Mouse (Mus musculus): ENCODE measurements around the gene Matn3. TPM values are rescaled to one million over a fixed set of nuclear protein-coding genes. Genes with fewer than 3 reads are reported as not detected.
"Not testable (repeated sequence)": the region's sequence is repeated elsewhere in the genome, so short reads cannot be mapped to it uniquely, and the experiment has no call there.

The Matn3 gene
- polyA plus RNA-seq, 1 experiment from 2014 or later = 5.0 TPM

DNA sequence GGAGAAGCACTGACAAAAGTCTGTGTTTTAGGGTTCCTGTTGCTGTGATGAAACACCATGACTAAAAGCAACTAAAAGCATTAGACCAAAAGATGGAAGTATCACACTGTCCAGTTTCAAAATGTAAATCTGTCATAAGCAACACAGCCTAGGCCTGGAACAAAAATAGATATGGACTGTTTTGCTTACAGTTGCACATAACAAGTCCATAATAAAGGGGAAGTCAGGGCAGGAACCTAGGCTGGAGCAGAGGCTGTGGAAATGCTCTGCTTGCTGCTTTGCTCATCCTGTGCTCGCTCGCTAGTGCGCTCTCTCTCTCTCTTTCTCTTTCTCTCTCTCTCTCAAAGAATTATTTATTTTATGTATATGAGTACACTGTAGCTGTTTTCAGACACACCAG, 20.1 kb upstream of the Matn3 start:
- H3K9ac ChIP-seq (ENCODE audit: low read length) = no peak overlapping the region
- ATAC-seq (ENCODE audit: insufficient number of reproducible peaks, low FRiP score, low TSS enrichment, low read depth) (no peak), DNase-seq (ENCODE audit: low spot score) (no peak)
- 98% methylated on average over 3 of the region's 3 CpGs for WGBS
- no peak overlapping the region for H3K4me3 ChIP-seq (ENCODE audit: low read depth, low read length)
- H3K4me2 ChIP-seq (ENCODE audit: low read depth, severe bottlenecking) = no peak overlapping the region
- H3K27me3 ChIP-seq (ENCODE audit: control insufficient read depth, insufficient read depth, low read length) = no peaks in the 10 kb centered on the region
- H3K9me3 ChIP-seq (ENCODE audit: control insufficient read depth, low read length) = no peaks in the 10 kb centered on the region
- H3K4me1 ChIP-seq (ENCODE audit: control insufficient read depth, insufficient read depth, low read length) = peaks cover 19% of the 10 kb centered on the region
- H3K36me3 ChIP-seq (ENCODE audit: control insufficient read depth, insufficient read depth, low read length) = peaks cover 7% of the 10 kb centered on the region; the same call in 1 of the 2 replicates
- H3K27ac ChIP-seq (replicated peaks; ENCODE audit: low read depth, low read length) = no peak overlapping the region

DNA sequence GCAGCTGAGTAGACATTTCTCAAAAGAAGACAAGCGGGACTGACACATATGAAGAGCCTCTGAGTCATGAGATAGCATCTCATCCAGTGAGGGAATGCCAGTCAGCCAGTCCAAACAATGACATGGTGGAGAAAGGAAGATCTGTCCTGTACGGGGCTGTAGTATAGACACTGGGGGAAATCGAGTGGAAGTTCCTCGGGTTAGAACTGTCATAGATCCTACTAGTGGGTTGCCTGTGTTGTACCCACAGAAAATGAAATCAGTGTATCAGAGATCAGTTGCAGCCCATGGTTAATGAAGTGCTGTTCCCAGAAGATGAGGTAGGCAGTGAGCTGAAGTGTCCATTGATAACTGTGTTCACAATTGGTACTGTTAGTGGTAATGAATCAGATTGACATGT, 19.0 kb upstream of the Matn3 start:
- Histone ChIP-seq H3K9me3 (ENCODE audit: control insufficient read depth, low read length) (no peaks in the 10 kb centered on the region), H3K36me3 (ENCODE audit: control insufficient read depth, insufficient read depth, low read length) (peaks cover 8% of the 10 kb centered on the region; the same call in 1 of the 2 replicates), H3K4me1 (ENCODE audit: control insufficient read depth, insufficient read depth, low read length) (peaks cover 11% of the 10 kb centered on the region), H3K4me3 (ENCODE audit: low read depth, low read length) (no peak overlapping the region), H3K4me2 (ENCODE audit: low read depth, severe bottlenecking) (no peak overlapping the region), H3K9ac (ENCODE audit: low read length) (no peak overlapping the region), H3K27ac (replicated peaks; ENCODE audit: low read depth, low read length) (no peak overlapping the region), H3K27me3 (ENCODE audit: control insufficient read depth, insufficient read depth, low read length) (no peaks in the 10 kb centered on the region)
- ATAC-seq (ENCODE audit: insufficient number of reproducible peaks, low FRiP score, low TSS enrichment, low read depth) (no peak), DNase-seq (ENCODE audit: low spot score) (no peak)
- 89% methylated on average over 4 of the region's 4 CpGs for WGBS

DNA sequence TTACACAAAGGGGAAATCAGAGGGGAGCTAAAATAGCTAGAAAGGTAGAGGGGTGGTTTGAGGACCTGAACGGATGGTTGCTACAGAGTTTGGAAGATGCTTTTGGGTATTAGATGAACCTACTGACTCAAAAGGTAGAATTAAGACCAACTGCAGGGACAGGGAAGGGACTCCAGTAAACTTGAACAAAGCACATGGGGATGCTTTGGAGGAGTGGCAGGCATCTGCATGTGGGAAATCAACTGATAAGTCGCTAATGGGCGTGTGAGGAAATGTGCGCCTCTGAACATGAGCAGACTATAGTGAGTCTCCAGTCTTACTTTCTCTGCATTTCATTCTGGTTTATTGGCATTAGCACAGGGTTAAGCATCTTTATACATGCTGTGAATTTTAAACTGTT, 16.6 kb upstream of the Matn3 start:
- 87% methylated on average over 4 of the region's 4 CpGs for WGBS
- Histone ChIP-seq H3K9me3 (ENCODE audit: control insufficient read depth, low read length) (no peaks in the 10 kb centered on the region), H3K36me3 (ENCODE audit: control insufficient read depth, insufficient read depth, low read length) (peaks cover 14% of the 10 kb centered on the region)

DNA sequence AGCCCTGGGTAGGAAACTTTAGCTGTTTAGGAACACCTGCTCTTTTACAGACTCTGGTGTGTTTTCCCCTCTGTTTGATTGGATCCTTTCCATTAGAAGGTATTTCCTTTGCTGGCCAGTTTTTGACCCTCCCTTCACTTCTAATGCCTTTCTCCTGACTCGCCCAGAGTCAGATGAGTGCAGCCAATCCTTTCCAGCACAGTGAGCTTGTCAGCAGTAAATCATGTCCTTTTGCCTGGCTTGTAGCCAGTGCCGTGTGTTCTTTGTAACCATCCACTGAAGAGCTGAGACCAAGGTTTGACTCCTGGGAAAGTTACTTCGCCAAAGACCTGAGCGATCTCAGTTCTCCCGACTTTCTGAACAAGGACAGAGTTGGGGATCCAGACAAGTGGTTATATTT, 12.4 kb upstream of the Matn3 start:
- no peak for ATAC-seq (ENCODE audit: insufficient number of reproducible peaks, low FRiP score, low TSS enrichment, low read depth)
- no peak overlapping the region for H3K4me2 ChIP-seq (ENCODE audit: low read depth, severe bottlenecking)
- peaks cover 22% of the 10 kb centered on the region for H3K36me3 ChIP-seq (ENCODE audit: control insufficient read depth, insufficient read depth, low read length)
- WGBS = 69% methylated on average over 5 of the region's 5 CpGs
- no peak overlapping the region for H3K4me3 ChIP-seq (ENCODE audit: low read depth, low read length)
- H3K9me3 ChIP-seq (ENCODE audit: control insufficient read depth, low read length) = no peaks in the 10 kb centered on the region
- no peaks in the 10 kb centered on the region for H3K4me1 ChIP-seq (ENCODE audit: control insufficient read depth, insufficient read depth, low read length)
- DNase-seq (ENCODE audit: low spot score) = no peak
- H3K27me3 ChIP-seq (ENCODE audit: control insufficient read depth, insufficient read depth, low read length) = no peaks in the 10 kb centered on the region
- no peak overlapping the region for H3K9ac ChIP-seq (ENCODE audit: low read length)
- H3K27ac ChIP-seq (replicated peaks; ENCODE audit: low read depth, low read length) = no peak overlapping the region

More for the DNA sequence above, 16.6 kb upstream of the Matn3 start:
- Histone ChIP-seq H3K9ac (ENCODE audit: low read length) (no peak overlapping the region), H3K4me3 (ENCODE audit: low read depth, low read length) (no peak overlapping the region), H3K4me1 (ENCODE audit: control insufficient read depth, insufficient read depth, low read length) (0 out of 2 replicates have a peak, but pooled peaks cover 3% of the 10 kb centered on the region), H3K27ac (replicated peaks; ENCODE audit: low read depth, low read length) (no peak overlapping the region), H3K27me3 (ENCODE audit: control insufficient read depth, insufficient read depth, low read length) (no peaks in the 10 kb centered on the region), H3K4me2 (ENCODE audit: low read depth, severe bottlenecking) (no peak overlapping the region)
- ATAC-seq (ENCODE audit: insufficient number of reproducible peaks, low FRiP score, low TSS enrichment, low read depth) = no peak
- DNase-seq (ENCODE audit: low spot score) = no peak

DNA sequence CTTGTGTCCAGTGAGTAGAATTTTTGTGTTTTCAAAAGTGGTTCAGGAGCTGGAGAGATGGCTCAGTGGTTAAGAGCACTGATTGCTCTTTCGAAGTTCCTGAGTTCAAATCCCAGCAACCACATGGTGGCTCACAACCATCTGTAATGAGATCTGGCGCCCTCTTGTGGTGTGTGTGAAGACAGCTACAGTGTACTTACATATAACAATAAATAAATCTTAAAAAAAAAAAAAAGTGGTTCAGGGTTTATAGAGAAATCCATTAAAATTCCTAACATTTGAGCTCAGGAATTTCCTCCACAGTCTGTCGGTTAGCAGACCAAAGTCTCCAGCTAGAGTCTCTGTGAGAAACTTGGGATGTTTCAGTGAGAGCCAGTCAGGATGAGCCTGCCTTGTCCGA, 11.5 kb upstream of the Matn3 start:
- not testable (repeated sequence) for DNase-seq (ENCODE audit: low spot score); H3K4me1 ChIP-seq (ENCODE audit: control insufficient read depth, insufficient read depth, low read length); H3K4me3 ChIP-seq (ENCODE audit: low read depth, low read length); H3K9me3 ChIP-seq (ENCODE audit: control insufficient read depth, low read length); H3K27me3 ChIP-seq (ENCODE audit: control insufficient read depth, insufficient read depth, low read length); H3K27ac ChIP-seq (replicated peaks; ENCODE audit: low read depth, low read length); H3K4me2 ChIP-seq (ENCODE audit: low read depth, severe bottlenecking); ATAC-seq (ENCODE audit: insufficient number of reproducible peaks, low FRiP score, low TSS enrichment, low read depth); H3K9ac ChIP-seq (ENCODE audit: low read length)
- peaks cover 22% of the 10 kb centered on the region for H3K36me3 ChIP-seq (ENCODE audit: control insufficient read depth, insufficient read depth, low read length)
- 75% methylated on average over 4 of the region's 4 CpGs for WGBS

DNA sequence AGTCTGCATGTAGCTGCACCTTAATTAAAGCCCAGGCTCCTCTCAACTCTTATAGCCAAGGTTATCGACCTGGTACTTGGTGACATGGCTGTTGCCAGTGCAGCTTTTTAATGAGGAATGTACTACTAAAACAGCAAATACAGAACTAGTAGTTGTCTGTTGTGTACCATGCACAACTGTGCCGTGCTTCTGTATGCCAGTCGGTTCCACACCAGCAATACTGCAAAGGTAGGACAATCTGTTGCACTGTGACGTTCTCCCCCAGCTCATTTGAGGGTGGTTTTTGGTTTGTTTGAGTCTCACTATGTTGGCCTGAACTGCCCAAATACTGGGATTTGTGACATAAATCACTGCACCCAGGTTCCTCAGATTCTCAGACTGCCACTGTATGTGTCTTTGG, 8.2 kb upstream of the Matn3 start:
- 90% methylated on average over 4 of the region's 4 CpGs for WGBS

DNA sequence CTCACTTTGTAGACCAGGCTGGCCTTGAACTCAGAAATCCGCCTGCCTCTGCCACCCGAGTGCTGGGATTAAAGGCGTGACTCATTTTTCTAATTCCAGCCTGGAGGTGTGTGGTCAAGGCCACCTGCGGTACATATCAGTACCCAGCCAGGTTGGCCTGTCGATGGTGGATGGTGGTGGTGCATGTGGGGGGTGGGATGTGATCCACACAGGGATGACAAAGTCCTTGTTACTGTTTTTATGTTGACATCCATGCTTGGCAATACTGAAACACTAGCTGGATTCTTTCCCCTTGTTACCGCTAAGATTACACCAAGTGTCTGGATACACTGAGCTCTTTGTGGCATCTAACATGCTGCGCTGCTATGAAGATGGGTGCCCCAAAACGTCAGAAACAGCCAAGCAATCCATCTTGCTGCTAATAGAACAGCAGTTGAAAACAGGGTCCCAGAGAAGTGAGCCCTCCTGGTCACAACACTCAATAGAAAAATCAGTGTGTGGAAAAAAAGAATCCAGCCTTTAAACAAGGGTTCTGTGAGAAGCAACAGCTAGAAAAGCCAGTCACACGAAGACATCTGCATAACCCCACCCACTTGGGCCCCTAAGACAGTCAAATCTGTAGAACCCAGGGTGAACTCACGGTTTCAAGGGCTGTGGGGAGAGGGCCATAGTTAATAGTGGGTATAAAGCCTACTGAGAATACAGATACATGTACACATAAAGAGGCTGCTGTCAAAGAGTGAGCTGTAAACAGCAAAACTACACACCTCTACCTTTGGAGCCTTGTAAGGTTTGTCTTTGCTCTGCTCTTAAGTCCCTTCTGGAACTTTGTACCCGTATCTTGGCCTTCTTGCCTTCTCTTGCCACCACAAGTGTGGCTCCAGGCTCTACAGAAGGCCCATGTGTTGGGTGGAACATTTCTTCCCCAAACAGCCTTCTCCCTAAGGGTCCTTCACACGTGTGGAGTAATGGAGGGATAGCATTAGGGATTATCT, 7.4 kb upstream of the Matn3 start:
- no peak for ATAC-seq (ENCODE audit: insufficient number of reproducible peaks, low FRiP score, low TSS enrichment, low read depth)
- DNase-seq (ENCODE audit: low spot score) = no peak
- Histone ChIP-seq H3K9ac (ENCODE audit: low read length) (no peak overlapping the region), H3K36me3 (ENCODE audit: control insufficient read depth, insufficient read depth, low read length) (peaks cover 16% of the 10 kb centered on the region), H3K4me3 (ENCODE audit: low read depth, low read length) (no peak overlapping the region), H3K4me2 (ENCODE audit: low read depth, severe bottlenecking) (no peak overlapping the region), H3K9me3 (ENCODE audit: control insufficient read depth, low read length) (no peaks in the 10 kb centered on the region), H3K27ac (replicated peaks; ENCODE audit: low read depth, low read length) (no peak overlapping the region), H3K4me1 (ENCODE audit: control insufficient read depth, insufficient read depth, low read length) (no peaks in the 10 kb centered on the region), H3K27me3 (ENCODE audit: control insufficient read depth, insufficient read depth, low read length) (no peaks in the 10 kb centered on the region)
- 74% methylated on average over 12 of the region's 12 CpGs for WGBS

More for the DNA sequence above, 8.2 kb upstream of the Matn3 start:
- no peak overlapping the region for H3K27ac ChIP-seq (replicated peaks; ENCODE audit: low read depth, low read length)
- peaks cover 18% of the 10 kb centered on the region for H3K36me3 ChIP-seq (ENCODE audit: control insufficient read depth, insufficient read depth, low read length)
- H3K4me2 ChIP-seq (ENCODE audit: low read depth, severe bottlenecking) = no peak overlapping the region
- H3K27me3 ChIP-seq (ENCODE audit: control insufficient read depth, insufficient read depth, low read length) = no peaks in the 10 kb centered on the region
- no peak overlapping the region for H3K9ac ChIP-seq (ENCODE audit: low read length)
- no peaks in the 10 kb centered on the region for H3K9me3 ChIP-seq (ENCODE audit: control insufficient read depth, low read length)
- no peak for ATAC-seq (ENCODE audit: insufficient number of reproducible peaks, low FRiP score, low TSS enrichment, low read depth)
- H3K4me1 ChIP-seq (ENCODE audit: control insufficient read depth, insufficient read depth, low read length) = no peaks in the 10 kb centered on the region
- DNase-seq (ENCODE audit: low spot score) = no peak
- H3K4me3 ChIP-seq (ENCODE audit: low read depth, low read length) = no peak overlapping the region

DNA sequence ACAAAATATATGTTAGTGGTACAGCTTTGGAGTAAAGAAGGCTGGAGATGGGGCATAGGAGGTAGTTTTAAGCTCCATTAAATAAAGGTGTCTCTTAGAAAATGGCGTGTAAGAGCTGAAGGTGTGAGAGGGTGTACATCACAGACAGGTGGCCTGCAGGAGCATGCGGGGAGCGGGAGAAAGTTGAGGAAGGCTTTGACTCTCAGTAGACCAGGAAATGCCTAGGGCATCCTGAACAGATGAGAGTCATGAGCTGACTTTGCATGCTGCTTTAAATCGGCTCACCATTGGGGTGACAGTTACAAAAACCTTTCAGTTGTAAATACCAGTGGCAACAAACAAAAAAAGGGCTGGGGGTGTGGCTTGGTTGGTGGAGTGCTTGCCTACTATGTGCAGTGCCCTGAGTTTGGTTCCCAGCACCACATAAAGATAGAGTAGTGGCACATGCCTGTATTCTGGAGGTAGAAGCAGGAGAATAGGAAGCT, 6.6 kb upstream of the Matn3 start:
- H3K27me3 ChIP-seq (ENCODE audit: control insufficient read depth, insufficient read depth, low read length) = no peaks in the 10 kb centered on the region
- 73% methylated on average over 4 of the region's 4 CpGs for WGBS
- H3K4me3 ChIP-seq (ENCODE audit: low read depth, low read length) = no peak overlapping the region
- no peaks in the 10 kb centered on the region for H3K4me1 ChIP-seq (ENCODE audit: control insufficient read depth, insufficient read depth, low read length)
- ATAC-seq (ENCODE audit: insufficient number of reproducible peaks, low FRiP score, low TSS enrichment, low read depth) = no peak
- H3K4me2 ChIP-seq (ENCODE audit: low read depth, severe bottlenecking) = no peak overlapping the region
- no peaks in the 10 kb centered on the region for H3K9me3 ChIP-seq (ENCODE audit: control insufficient read depth, low read length)
- H3K9ac ChIP-seq (ENCODE audit: low read length) = no peak overlapping the region
- peaks cover 8% of the 10 kb centered on the region; the same call in 1 of the 2 replicates for H3K36me3 ChIP-seq (ENCODE audit: control insufficient read depth, insufficient read depth, low read length)
- no peak overlapping the region for H3K27ac ChIP-seq (replicated peaks; ENCODE audit: low read depth, low read length)
- DNase-seq (ENCODE audit: low spot score) = no peak
